Mouse (Mus musculus): ENCODE measurements at regions not wholly inside any gene's neighbourhood (a gene's known extent, or its start where the extent isn't known, plus 50 kb on each side); places are given as distances from the start of the nearest gene placed in this dataset.

DNA sequence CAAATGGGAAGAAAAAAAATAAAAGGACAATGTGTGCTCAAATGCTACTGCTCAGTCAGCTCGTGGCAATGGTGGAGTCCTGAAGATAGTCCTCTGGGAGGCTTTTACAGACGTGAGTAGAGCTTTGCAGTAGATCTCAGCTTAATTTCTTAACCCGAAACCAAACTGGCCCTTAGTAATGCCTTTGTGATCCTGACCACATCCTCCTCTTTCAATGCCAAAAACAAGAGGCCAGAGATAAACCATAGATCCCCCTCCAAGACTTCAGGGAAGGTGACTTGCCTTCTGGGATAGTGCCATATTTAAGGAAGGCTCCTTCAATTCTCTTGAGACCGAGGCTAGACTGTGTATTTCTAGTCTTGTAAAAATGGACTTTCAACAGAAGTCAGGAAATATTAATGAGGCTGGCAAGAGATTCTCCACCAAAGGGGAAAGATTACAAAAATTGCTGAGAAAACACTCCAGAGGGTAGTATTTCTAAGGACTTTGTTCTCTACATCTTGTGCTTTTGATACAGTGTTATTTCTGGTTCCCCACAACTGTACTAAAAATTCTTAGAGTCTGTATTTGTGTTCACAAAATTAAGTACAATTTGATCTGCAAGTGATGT, 497.9 kb upstream of the Tnc start:
- H3K4me2 ChIP-seq (ENCODE audit: insufficient read depth, low read depth, poor library complexity, severe bottlenecking), result no peak overlapping the region
- DNase-seq (ENCODE audit: extremely low read depth), result no peak
- H3K9ac ChIP-seq (ENCODE audit: insufficient read depth, low read depth), result no peak overlapping the region
- in situ Hi-C loops (cut with MboI; ENCODE audit: low pct_ligation_motif_present, low pct_unique_long_range_greater_than_20kb, low sequenced_read_pairs) (loop anchor here (25.0 kb wide), 2 partner anchors 268 to 943 kb away; no protein-coding TSS in a partner anchor), dilution Hi-C loops (cut with MboI; ENCODE audit: extremely low pct_ligation_motif_present, extremely low pct_unique_long_range_greater_than_20kb, low sequenced_read_pairs) (no loop called here)
- H3K4me1 ChIP-seq (ENCODE audit: control insufficient read depth in 1 of 2, insufficient read depth in 2 of 2), result no peaks in the 10 kb centered on the region
- H3K36me3 ChIP-seq (replicated peaks in 1 of 2; ENCODE audit: control insufficient read depth in 1 of 2, insufficient read depth in 1 of 2, low read length in 1 of 2), result no peaks in the 10 kb centered on the region
- H3K79me2 ChIP-seq (replicated peaks; ENCODE audit: control insufficient read depth, extremely low read depth, insufficient read depth, poor library complexity, severe bottlenecking), result no peaks in the 10 kb centered on the region
- no peaks in the 10 kb centered on the region for H3K9me3 ChIP-seq (replicated peaks; ENCODE audit: low read length)
- no peak overlapping the region for H3K27ac ChIP-seq (ENCODE audit: insufficient read depth, low read depth)
- no peak overlapping the region for H3K4me3 ChIP-seq (replicated peaks in 1 of 3; ENCODE audit: low read depth in 2 of 3, low read length in 2 of 3, poor library complexity in 1 of 3)
- no peaks in the 10 kb centered on the region for H3K27me3 ChIP-seq (replicated peaks)
- TF ChIP-seq MYC (IDR thresholded peaks at IDR 0.05; ENCODE audit: low read depth, low read length) (no peak), UBTF (IDR thresholded peaks at IDR 0.05; ENCODE audit: low read depth, low read length) (no peak), RCOR1 (conservative IDR thresholded peaks at IDR 0.05; ENCODE audit: low read depth, low read length) (no peak), ZC3H11A (IDR thresholded peaks at IDR 0.05; ENCODE audit: low read depth, low read length) (no peak), POLR2AphosphoS2 (IDR thresholded peaks at IDR 0.05; ENCODE audit: low read depth, low read length) (no peak), RAD21 (IDR thresholded peaks at IDR 0.05; ENCODE audit: low read depth, low read length) (no peak), ELF1 (IDR thresholded peaks at IDR 0.05; ENCODE audit: low read depth, low read length) (no peak), E2F4 (IDR thresholded peaks at IDR 0.05; ENCODE audit: insufficient replicate concordance, low read depth, low read length) (no peak), CTCF (conservative IDR thresholded peaks at IDR 0.05 in 1 of 2, IDR thresholded peaks at IDR 0.05 in 1 of 2; ENCODE audit: low read depth in 2 of 2, low read length in 2 of 2) (no peak), BHLHE40 (IDR thresholded peaks at IDR 0.05; ENCODE audit: low read depth, low read length) (no peak), USF2 (conservative IDR thresholded peaks at IDR 0.05; ENCODE audit: low read depth, low read length) (no peak), JUN (IDR thresholded peaks at IDR 0.05; ENCODE audit: insufficient read depth, low read depth, low read length) (no peak), NELFE (IDR thresholded peaks at IDR 0.05; ENCODE audit: low read depth, low read length) (no peak), GABPA (IDR thresholded peaks at IDR 0.05; ENCODE audit: insufficient replicate concordance, low read depth, low read length) (no peak), NRF1 (IDR thresholded peaks at IDR 0.05; ENCODE audit: low read depth, low read length) (no peak), JUND (conservative IDR thresholded peaks at IDR 0.05; ENCODE audit: low read depth, low read length) (no peak)

- no peaks in the 10 kb centered on the region for H3K9me3 ChIP-seq (replicated peaks; ENCODE audit: low read length)
- DNase-seq (ENCODE audit: extremely low read depth), result no peak
- no peak overlapping the region for H3K4me3 ChIP-seq (replicated peaks in 1 of 3; ENCODE audit: low read depth in 2 of 3, low read length in 2 of 3, poor library complexity in 1 of 3)
- TF ChIP-seq MAZ (IDR thresholded peaks at IDR 0.05; ENCODE audit: low read depth, low read length) (no peak), USF1 (IDR thresholded peaks at IDR 0.05; ENCODE audit: low read depth, low read length) (no peak), MAFK (IDR thresholded peaks at IDR 0.05; ENCODE audit: insufficient replicate concordance, low read length) (no peak)
- in situ Hi-C loops (cut with MboI; ENCODE audit: low pct_ligation_motif_present, low pct_unique_long_range_greater_than_20kb, low sequenced_read_pairs), result loop anchor here (25.0 kb wide), 2 partner anchors 266 to 941 kb away; no protein-coding TSS in a partner anchor
- H3K4me2 ChIP-seq (ENCODE audit: insufficient read depth, low read depth, poor library complexity, severe bottlenecking), result no peak overlapping the region
- dilution Hi-C loops (cut with MboI; ENCODE audit: extremely low pct_ligation_motif_present, extremely low pct_unique_long_range_greater_than_20kb, low sequenced_read_pairs), result no loop called here
- H3K27ac ChIP-seq (ENCODE audit: insufficient read depth, low read depth), result no peak overlapping the region
- no peaks in the 10 kb centered on the region for H3K36me3 ChIP-seq (replicated peaks in 1 of 2; ENCODE audit: control insufficient read depth in 1 of 2, insufficient read depth in 1 of 2, low read length in 1 of 2)
- H3K9ac ChIP-seq (ENCODE audit: insufficient read depth, low read depth), result no peak overlapping the region
- H3K27me3 ChIP-seq (replicated peaks), result no peaks in the 10 kb centered on the region
- no peaks in the 10 kb centered on the region for H3K4me1 ChIP-seq (ENCODE audit: control insufficient read depth in 1 of 2, insufficient read depth in 2 of 2)
- H3K79me2 ChIP-seq (replicated peaks; ENCODE audit: control insufficient read depth, extremely low read depth, insufficient read depth, poor library complexity, severe bottlenecking), result no peaks in the 10 kb centered on the region
Observed at GRCm38 (mm10) chr4:64546386-64546785, 499.6 kb upstream of the Tnc start.
